Mouse (Mus musculus) left cerebral cortex, postnatal 10 days (tissue): ENCODE measurements around the gene Ncoa3. TPM values are rescaled to one million over a fixed set of nuclear protein-coding genes. Genes with fewer than 3 reads are reported as not detected.

ENCODE experiments used
- DNase-seq, 2 experiments: peaks; one replicate each; pipeline ENCODE4 v3.0.0; 2021 to 2022; ENCODE audit warnings: low spot score in 2 of 2, mixed read lengths in 1 of 2; ENCODE audit errors: extremely low spot score in 1 of 2
- intact Hi-C: fragments of 180-260 bp; cut with DNase I; formaldehyde crosslinking; loops from one replicate; pipeline ENCODE4 v1.15.1; 2025
- total RNA-seq, 2 experiments: library from RNA; stranded (reverse); gene quantifications; 2 replicates each; pipeline ENCODE4 v1.2.3; 2021

Gene Ncoa3
- total RNA-seq, 2 experiments from 2014 or later, result 31.7 to 34.3 TPM

DNA sequence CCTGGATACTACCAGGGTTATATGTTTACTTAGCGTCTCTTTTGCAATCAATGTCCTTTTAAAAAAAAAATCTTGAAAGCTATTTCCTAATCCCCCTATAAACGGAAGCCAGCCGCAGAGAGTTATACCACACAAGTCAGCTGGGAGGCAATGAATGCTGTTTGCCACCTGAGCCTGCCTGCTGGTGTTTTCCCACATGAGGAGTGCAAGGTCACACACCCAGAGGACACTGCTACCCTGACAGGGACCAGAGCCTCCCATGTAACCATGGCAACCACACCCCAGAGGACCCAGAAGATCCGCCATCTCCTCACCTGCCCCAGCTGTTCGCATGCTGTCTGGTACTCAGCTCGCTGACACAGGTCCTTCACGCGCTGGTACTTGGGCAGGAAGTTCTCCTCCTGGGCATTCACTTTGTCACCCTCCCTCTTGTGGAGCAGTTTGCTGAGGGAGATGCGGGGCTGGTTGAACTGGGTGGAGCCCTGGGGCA, 91.2 kb downstream of the Ncoa3 start:
- intact Hi-C loops, result loop anchor here (10.0 kb wide), 1 partner anchor 701 kb away; no protein-coding TSS in a partner anchor
- peak in 1 of 2 experiments; percentile 25 for DNase-seq

DNA sequence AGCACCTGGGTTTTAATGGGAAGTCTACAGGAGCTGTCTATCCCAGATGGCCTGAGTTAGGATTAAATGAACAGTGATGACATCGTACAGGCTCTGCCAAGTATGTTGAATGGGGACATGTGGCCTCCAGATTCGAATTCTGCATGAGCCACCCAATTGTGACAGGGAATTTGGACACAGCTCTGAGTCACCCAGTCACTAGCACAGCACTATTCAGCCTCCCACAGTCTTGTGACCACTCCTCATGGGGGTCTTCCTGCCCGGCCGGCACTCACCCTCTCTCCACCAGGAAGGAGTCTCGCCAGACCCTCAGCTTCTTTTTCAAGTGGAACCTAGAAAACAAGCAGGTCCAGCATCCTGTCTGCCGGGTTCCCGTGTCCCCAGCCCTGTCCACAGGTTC, 91.7 kb downstream of the Ncoa3 start:
- intact Hi-C loops, result loop anchor here (10.0 kb wide), 1 partner anchor 701 kb away; no protein-coding TSS in a partner anchor
- DNase-seq, result no peak

- DNase-seq, result peak; percentile 49 to 74
- intact Hi-C loops, result loop anchor here (5.0 to 10.0 kb wide), 2 partner anchors 477 to 700 kb away; no protein-coding TSS in a partner anchor
Measured at GRCm38 (mm10) chr2:166084964-166085363, 92.5 kb downstream of the Ncoa3 start.

- intact Hi-C loops, result loop anchor here (5.0 to 10.0 kb wide), 2 partner anchors 477 to 699 kb away; no protein-coding TSS in a partner anchor
- DNase-seq, result no peak
Measured at GRCm38 (mm10) chr2:166085780-166086179, 93.3 kb downstream of the Ncoa3 start.

DNA sequence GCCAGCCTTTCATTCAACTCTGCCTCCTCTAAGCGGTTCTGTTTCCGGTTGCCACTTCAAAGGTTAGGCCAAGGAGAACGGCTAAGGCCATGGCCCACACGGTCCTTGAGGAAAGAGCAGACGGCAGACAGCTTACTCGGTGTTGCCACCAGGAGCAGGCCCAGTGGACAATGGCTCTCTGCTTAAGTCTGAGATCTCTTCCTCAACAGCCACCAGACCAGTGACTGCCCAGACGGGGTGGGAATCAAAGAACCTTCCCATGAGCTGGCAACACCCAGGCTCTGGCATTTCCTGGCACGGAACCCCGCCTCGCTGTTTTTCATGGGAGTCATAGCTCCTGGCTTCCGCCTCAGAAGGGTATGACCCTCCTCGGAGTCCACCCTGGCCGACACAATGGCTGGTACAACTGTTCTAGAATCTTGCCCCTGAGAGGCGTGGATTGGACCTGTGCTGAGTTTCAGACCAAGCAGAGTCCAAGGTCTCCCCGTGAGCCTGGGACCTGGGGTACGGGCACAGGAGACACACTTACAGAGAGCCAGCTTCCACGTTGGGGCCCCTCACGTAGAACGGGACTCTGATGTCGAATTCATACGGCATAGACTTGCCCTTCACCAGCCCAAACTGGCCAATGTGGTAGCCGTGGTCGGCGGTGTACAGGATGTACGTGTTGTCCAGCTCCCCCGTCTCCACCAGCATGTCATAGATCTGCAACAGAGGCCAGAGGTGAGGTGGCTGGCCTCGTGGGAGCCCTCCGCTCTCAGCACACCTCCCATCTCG, 94.2 kb downstream of the Ncoa3 start:
- peak in 1 of 2 experiments; percentile 44 for DNase-seq
- intact Hi-C loops, result loop anchor here (5.0 to 10.0 kb wide), 2 partner anchors 476 to 698 kb away; no protein-coding TSS in a partner anchor

GRCm38 (mm10) chr2:166088991-166089390, 96.6 kb downstream of the Ncoa3 start:
- intact Hi-C loops, result loop anchor here (5.0 to 10.0 kb wide), 2 partner anchors 473 to 696 kb away; no protein-coding TSS in a partner anchor
- DNase-seq, result peak in 1 of 2 experiments; percentile 39

- DNase-seq, result no peak
- intact Hi-C loops, result no loop called here
Measured at GRCm38 (mm10) chr2:166090131-166090581, 97.7 kb downstream of the Ncoa3 start.

DNA sequence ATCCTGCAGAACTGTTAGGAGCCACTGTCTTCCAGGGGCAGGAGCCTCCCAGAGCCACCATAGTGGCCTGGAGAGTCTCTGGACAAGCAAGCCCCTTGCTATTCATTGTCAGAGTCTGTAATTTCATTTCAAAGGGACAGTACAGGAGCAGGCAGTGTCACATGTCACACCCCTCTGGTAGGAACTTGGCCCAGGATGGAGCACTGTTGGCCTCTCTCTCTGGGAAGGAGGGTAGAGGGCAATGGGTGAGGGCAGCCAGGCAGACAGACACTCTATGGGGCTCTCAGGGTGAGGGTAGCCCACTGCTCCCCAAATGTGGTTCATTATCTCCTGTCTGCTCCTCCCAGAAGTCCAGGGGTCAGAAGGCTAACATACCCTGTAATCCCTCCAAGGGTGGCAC, 99.2 kb downstream of the Ncoa3 start:
- DNase-seq, result no peak
- intact Hi-C loops, result no loop called here

DNA sequence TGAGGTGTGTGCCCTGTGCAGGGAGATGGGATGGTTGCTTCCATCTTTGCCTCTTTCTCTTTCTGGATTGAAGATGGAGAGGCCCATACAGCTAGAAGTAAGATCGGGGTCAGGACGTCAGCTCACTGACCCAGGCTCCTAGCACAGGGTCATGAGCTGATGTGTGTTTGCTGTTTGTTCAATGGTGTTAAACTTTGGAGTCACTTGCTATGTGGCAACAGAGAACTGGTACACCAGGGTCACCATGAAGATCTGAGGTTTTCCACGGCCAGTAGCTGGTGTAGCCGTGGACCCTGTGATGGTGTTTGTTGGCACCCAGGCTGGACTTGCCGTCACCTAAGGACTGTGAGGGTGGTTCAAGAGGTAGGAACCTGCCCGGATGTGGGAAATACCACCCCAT, 100.0 kb downstream of the Ncoa3 start:
- DNase-seq, result no peak
- intact Hi-C loops, result no loop called here

GRCm38 (mm10) chr2:166096300-166096699, 103.9 kb downstream of the Ncoa3 start:
- intact Hi-C loops, result loop anchor here (5.0 kb wide), 1 partner anchor 471 kb away; no protein-coding TSS in a partner anchor
- DNase-seq, result no peak

DNA sequence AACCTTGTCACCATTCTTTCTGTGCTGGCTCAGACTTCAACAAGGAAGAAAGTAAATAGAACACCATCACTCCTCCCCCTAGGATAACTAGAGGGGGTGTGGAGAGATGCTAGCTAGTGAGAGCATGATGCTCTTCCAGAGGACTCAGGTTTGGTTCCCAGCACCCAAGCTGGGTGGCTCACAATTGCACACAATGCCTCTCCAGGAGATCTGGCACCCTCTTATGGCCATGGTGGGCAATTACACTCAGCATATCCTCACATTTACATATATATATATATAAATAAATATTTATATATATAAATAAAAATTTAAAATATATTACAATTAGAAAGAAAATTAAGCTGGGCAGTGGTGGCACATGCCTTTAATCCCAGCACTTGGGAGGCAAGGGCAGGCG, 104.4 kb downstream of the Ncoa3 start:
- no peak for DNase-seq
- intact Hi-C loops, result loop anchor here (5.0 kb wide), 1 partner anchor 470 kb away; no protein-coding TSS in a partner anchor

DNA sequence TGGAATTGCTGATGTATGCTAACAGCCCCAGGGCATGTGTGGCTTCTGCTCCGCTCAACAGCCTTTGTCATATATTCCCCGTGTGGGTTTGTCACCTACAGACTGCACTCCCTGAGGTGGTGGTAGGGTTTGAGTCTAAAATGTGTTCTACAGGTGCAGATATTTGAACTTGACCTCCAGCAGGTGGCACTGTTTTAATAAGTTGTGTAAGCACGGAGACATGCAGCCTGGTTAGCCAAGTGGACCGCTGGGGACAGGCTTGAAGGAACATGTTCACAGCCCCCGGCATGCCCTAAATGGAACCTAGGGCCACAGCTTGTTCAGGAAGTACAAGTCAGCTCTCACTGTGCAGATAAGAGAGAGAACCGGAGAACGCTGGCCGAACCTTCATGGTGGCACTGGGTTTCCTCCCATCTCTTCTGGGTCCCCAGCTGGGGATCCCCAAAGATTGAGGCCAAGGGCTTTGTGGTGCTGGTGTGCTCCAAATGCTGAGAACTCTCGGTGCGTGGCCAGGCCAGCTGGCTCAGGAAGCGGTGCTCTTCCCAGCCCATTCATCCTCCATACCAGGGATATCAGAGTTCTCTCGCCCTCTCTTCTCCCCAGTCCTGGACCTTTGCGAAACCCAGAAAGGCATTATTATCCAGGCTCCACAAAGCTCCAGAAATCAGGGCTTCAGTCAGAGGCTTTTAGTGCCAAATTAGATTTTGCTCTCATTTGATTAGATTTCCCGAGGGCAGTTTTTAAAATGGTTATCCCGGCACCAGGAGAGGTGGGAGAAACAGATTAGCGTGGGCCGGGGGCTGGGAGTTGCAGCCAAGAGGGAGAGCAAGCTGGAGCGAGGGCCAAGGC, 105.2 kb downstream of the Ncoa3 start:
- DNase-seq, result peak in 1 of 2 experiments; percentile 36
- intact Hi-C loops, result loop anchor here (5.0 kb wide), 1 partner anchor 470 kb away; no protein-coding TSS in a partner anchor

DNA sequence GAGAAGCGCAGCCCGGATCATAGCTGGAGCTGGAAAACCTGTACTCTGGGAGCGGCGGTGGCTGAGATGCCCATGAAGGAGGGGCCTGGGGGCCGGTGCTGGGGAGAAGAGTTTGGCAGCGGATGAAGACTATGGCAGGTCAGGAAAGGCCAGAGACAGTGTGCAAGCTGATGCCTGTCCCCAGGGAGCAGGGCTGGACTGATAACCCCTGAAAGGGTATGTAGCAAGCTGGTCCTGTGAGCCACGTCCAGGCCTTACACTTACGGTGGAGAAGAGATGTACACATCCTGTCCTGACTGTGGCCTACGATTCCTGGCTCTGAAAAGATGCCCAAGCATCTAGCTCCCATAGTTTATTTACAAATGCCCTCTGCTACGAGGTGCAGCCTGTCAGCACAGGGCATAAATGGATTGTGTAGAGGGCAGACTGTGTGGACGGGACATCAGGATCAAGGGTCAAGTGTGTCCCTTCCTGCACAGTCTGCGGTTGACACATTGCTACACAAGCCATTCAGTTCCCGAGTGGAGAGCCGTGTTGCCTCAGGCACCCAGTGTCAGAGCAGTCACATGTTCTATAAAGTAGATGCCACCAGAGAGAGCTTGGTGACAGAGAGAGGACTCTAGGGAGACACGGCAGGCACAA, 106.0 kb downstream of the Ncoa3 start:
- DNase-seq, result peak in 1 of 2 experiments; percentile 30
- intact Hi-C loops, result loop anchor here (5.0 kb wide), 1 partner anchor 469 kb away; no protein-coding TSS in a partner anchor

DNA sequence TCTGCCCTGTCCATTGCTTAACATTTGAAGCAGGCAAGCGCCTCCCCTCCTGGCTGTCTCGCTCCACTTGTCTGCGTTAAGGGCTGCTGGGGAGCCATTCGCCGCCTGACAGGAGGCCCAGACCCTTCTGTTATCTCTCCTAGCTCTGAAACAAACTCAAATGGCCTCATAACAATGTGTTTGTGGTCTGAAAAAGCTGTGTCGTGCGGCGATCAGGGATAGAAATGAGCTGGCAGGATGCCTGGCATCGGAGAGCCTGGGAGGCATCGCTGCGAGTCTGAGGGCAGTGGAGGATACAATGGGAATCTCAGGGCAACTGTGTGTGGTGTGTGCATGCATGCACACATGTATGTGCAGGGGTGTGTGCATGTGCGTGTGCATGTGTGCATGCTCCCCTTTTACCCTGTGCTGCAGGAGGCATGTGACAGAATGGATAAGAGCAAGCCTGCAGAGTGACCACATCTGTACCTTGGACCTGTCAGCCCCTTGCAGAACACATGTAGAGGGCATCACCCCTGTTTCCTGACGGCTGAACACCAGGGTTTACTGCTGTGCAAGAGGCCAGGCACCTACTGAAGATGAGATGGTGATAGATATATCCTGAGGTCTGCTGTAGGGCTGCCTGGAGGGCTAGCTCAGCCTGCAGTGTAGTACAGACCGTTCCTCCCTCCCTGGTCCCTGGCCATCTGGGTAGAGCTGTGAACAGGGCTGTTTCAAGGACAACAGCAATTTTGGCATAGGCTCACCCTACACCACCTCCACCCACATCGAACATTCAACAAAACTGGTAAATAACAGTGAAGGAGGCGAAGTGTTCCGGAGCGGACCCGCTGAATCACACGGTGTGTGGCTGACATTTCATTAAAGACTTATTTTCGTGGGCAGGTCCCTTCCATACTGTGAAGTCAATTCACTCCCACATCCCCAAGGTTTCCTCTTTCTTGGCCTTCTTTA, 108.2 kb downstream of the Ncoa3 start:
- DNase-seq, result no peak
- intact Hi-C loops, result no loop called here

DNA sequence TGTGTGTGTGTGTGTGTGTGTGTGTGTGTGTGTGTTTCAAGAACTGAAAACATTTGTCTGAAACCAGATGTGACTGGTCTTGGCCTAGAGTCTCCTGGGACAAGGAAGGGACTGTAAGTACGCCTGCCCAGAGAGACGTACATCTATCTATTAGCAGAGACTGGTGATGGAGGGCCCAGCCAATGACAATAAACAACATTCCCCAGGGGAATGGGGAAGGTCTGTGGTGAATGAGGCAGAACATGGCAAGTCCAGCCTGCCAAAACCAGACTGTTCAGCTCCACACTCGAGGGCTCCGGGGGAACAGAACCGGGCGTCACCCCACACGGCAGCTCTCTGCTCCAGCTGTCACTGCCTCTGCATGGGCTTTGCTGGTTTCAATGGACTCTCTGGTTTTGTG, 110.5 kb downstream of the Ncoa3 start:
- DNase-seq, result no peak
- intact Hi-C loops, result no loop called here

- DNase-seq, result no peak
- intact Hi-C loops, result loop anchor here (5.0 kb wide), 2 partner anchors 46 to 326 kb away; no protein-coding TSS in a partner anchor
Measured at GRCm38 (mm10) chr2:166105911-166106310, 113.5 kb downstream of the Ncoa3 start.

GRCm38 (mm10) chr2:166106631-166107030, 114.2 kb downstream of the Ncoa3 start:
- DNase-seq, result peak; percentile 23 to 72
- intact Hi-C loops, result loop anchor here (5.0 kb wide), 2 partner anchors 46 to 326 kb away; no protein-coding TSS in a partner anchor
